Mouse (Mus musculus) natural killer cell, adult 2 months (primary cell): ENCODE measurements at regions not wholly inside any gene's neighbourhood (a gene's known extent, or its start where the extent isn't known, plus 50 kb on each side); places are given as distances from the start of the nearest gene placed in this dataset.

ENCODE experiments used
- DNase-seq, 2 experiments: peaks; one replicate each; pipeline ENCODE4 v3.0.0; 2022; ENCODE audit warnings: low spot score in 2 of 2

- DNase-seq: peak; percentile 14 to 58
Observed at GRCm38 (mm10) chr12:99096930-99097617, 176.7 kb downstream of the Ttc8 start.

- DNase-seq: no peak
Observed at GRCm38 (mm10) chr12:99097618-99098066, 177.3 kb downstream of the Ttc8 start.

GRCm38 (mm10) chr12:99099881-99100280 lies 179.5 kb downstream of the Ttc8 start:
- no peak for DNase-seq

GRCm38 (mm10) chr12:99108616-99109015 lies 188.2 kb downstream of the Ttc8 start:
- no peak for DNase-seq

DNA sequence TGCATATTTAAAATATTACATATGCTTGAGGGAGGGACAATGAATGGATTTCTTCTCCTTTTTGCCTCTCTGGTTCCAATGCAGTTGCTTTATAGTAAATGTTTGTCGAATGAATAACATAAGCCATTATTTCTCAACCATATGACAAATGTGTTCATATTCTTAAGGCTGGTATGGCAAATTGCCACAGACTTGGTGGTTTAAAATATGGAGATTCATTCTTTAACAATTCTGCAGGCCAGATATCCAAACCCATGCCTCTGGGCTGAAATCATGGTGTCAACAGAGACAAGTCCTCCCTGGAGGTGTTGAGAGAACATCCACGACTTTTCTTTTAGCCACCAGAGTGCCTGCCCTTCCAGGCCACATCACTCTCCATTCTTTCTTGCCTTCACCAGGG lies 193.4 kb downstream of the Ttc8 start:
- no peak for DNase-seq

DNA sequence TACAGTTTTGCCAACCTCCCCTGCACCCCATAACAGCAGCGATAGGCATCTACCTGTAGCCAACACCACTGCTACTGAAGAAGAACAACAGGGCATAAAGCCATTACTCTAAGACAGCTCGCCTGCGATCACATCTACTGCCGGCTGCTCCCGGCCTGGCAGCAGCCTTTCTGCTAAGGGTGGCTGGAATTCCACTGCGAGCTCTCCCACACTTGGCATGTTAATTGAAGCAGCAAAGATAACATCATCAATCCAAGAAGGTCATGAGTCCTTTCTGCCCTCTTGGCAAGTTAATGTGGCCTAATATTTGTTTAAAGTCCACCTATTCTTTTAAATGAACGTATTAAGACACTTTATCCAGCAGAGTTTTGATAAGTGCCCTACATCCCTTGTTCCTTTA lies 196.1 kb downstream of the Ttc8 start:
- no peak for DNase-seq

DNA sequence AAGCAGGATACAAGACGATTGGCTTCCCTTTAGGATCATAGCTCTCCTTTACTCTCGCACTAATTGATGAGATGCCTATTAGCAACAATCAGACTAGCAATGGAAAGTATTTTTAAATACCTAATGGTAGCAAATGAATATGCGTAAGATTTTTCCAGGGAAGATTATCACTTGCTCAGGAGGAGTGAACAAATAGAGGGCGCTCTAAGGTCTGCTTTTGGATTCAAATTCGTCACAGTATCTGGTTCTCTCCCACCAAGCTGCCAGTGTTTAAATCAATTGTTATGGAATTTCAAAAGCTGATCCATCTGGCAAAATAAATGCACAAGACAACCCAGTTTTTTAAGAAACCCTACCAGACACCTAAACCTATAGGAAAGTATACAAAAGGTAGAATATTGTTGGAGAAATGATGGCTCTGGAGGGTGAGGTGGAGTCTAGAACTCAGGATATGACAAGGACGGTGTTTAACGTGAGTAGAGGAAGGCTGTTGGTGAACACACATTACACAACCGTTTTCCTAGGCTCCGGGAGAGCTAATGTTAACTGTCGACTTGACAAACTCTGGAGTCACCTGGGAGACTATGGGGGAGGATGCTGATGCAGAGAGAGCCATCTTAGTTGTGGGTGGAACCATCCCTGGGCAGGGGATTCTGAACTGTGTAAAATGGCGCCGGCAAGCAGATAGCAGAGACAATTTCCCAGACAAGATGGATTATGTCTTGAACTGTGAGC lies 198.2 kb downstream of the Ttc8 start:
- DNase-seq: no peak

- no peak for DNase-seq
Observed at GRCm38 (mm10) chr12:99119966-99120365, 199.6 kb downstream of the Ttc8 start.

DNA sequence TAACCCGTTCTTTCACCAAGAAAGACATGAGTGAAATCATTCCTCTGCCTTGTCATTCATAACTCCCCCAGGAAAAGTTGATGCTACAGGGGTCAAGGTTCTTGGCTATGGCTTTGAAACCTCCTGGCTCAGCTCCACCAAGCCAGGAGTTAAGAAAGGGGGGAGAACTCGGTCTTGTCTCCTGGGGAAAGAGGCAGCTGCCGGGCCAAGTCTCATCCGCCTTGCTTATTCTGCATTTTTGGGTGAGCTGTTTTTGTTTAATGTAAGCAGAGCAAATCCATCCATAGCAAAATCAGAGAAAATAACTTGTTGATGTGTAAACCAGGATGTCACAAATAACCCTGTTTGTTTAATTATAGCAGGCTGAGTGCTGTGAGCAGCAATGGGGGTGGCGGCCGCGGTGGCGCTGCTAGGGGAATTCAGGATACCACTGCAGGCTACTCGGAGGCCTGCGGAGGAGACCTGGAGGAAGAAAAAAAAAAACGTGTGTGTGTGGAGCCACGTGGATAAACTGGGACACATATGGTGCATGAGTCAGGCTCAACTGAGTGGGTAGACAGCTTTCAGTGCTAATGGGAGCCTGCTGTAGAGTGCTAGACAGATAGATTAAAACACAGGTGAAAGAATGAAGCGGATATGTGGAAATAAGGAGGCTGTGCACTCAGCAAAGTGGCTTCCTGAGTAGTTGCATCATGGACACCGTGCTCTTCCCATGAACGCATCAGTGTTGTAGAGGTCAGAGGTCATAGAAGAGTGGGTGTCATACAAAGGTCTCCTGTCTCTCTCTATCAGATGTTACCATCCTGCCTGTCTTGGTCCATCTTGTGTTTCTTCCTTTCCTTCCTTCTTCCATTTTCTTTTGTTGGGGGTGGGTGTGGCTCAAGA lies 203.5 kb downstream of the Ttc8 start:
- no peak for DNase-seq

DNA sequence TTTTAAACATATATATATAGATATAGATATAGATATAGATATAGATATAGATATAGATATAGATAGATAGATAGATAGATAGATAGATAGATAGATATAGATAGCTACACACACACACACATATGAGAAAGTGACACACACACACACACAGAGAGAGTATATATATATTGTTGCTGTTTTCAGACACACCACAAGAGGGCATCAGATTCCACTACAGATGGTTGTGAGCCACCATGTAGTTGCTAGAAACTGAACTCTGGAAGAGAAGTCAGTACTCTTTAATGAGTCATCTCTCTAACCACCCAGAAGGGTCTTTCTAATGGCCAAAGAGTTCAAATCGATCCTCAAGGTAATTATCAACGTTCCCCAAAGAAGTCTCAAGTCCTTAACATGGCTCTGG lies 205.8 kb downstream of the Ttc8 start:
- no peak for DNase-seq
